Mouse (Mus musculus) hindbrain, embryonic 14.5 days (tissue): ENCODE data around the gene Tmpo. TPM values are rescaled to one million over a fixed set of nuclear protein-coding genes. Genes with fewer than 3 reads are reported as not detected.

Source experiments
- ATAC-seq: fragments of 200-750 bp; cut with Nextera tagmentation; 2 replicates; pipeline ENCODE4 v1.8.0; 2017; ENCODE audit warnings: moderate number of reproducible peaks, mild to moderate bottlenecking, moderate TSS enrichment, moderate library complexity; ENCODE audit not compliant: low FRiP score
- DNase-seq: peaks from one replicate; pipeline ENCODE4 v3.0.0-alpha.2; 2015; ENCODE audit warnings: low spot score
- H3K27ac ChIP-seq: fragments of 300-500 bp; sonication (generic); 2 replicates; pipeline ENCODE4 v1.5.1; 2014; ENCODE audit warnings: mild to moderate bottlenecking, moderate library complexity
- H3K27me3 ChIP-seq: fragments of 300-500 bp; sonication (generic); 2 replicates; pipeline ENCODE4 v1.6.1; 2014; ENCODE audit warnings: mild to moderate bottlenecking, low read length, mixed read lengths; ENCODE audit not compliant: control insufficient read depth, insufficient read depth
- H3K36me3 ChIP-seq: fragments of 300-500 bp; sonication (generic); replicated peaks from 2 replicates; pipeline ENCODE4 v1.6.1; 2014; ENCODE audit not compliant: control insufficient read depth, insufficient read depth
- H3K4me1 ChIP-seq: fragments of 300-500 bp; sonication (generic); replicated peaks from 2 replicates; pipeline ENCODE4 v1.6.1; 2014; ENCODE audit warnings: antibody characterized with exemption, low read length, mixed read lengths; ENCODE audit not compliant: control insufficient read depth, insufficient read depth
- H3K4me2 ChIP-seq: fragments of 300-500 bp; sonication (generic); replicated peaks from 2 replicates; pipeline ENCODE4 v1.6.1; 2014; ENCODE audit warnings: mild to moderate bottlenecking, moderate library complexity
- H3K4me3 ChIP-seq: fragments of 300-500 bp; sonication (generic); replicated peaks from 2 replicates; pipeline ENCODE4 v1.5.1; 2014; ENCODE audit warnings: mild to moderate bottlenecking, low read length
- H3K9ac ChIP-seq: fragments of 300-500 bp; sonication (generic); 2 replicates; pipeline ENCODE4 v1.6.1; 2014
- H3K9me3 ChIP-seq: fragments of 300-500 bp; sonication (generic); 2 replicates; pipeline ENCODE4 v1.6.1; 2016; ENCODE audit warnings: low read length; ENCODE audit not compliant: control insufficient read depth
- WGBS: fragments of 180-500 bp; shearing (Covaris S2); extraction: QIAGEN DNeasy Blood & Tissue Kit; methylation state at CpG from one replicate; pipeline ENCODE4 v1.1.7; 2014; 5-methylcytosine and 5-hydroxymethylcytosine counted together
- polyA plus RNA-seq: library from polyadenylated mRNA; unstranded; fragments of >200 nt; fragmentation: Nextera tagmentation; extraction: Ambion mirVana; gene quantifications from 2 replicates; pipeline ENCODE4 v1.2.1, GENCODE M21; 2014

Gene Tmpo
- 111 and 115 TPM in 2 replicates for polyA plus RNA-seq

GRCm38 (mm10) chr10:91180761-91181460 lies at the start of gene Tmpo:
Gene Tmpo (minus strand): TSS chr10:91181315.
- 13% methylated on average over 18 of the region's 18 CpGs for WGBS
- DNase-seq (peak; percentile 43), ATAC-seq (no peak; the same call in 1 of the 2 replicates)
- Histone ChIP-seq H3K27me3 (no peaks in the 10 kb centered on the region), H3K36me3 (no peaks in the 10 kb centered on the region), H3K4me3 (peak within 1 kb of the TSS; percentile 47), H3K9ac (peak within 1 kb of the TSS; percentile 67), H3K27ac (peak within 1 kb of the TSS; percentile 96), H3K4me2 (peak within 1 kb of the TSS; percentile 59), H3K4me1 (peaks cover 9% of the 10 kb centered on the region), H3K9me3 (no peaks in the 10 kb centered on the region)

DNA sequence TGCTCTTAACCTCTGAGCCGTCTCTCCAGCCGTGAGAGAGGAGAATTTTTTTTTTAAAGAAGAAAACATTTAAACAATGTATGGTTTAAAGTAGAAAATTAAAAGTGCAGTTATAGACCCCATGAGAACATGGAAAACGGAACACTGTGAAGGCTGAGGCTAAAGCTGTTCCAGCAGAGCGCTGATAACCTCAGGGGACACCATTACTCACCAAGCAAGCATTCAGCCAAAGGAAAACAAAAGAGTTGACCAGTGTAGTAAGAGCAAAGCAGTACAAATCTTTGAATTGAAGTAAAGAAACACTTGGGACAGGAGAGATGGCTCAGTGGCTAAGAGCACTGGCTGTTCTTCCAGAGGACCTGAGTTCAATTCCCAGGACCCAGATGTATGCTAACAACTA lies 49.3 kb upstream of the Tmpo start:
- H3K4me1 ChIP-seq: peaks cover 18% of the 10 kb centered on the region
- no peaks in the 10 kb centered on the region for H3K9me3 ChIP-seq
- H3K9ac ChIP-seq: no peak overlapping the region
- WGBS: 47% methylated on average over 4 of the region's 4 CpGs
- ATAC-seq (no peak), DNase-seq (no peak)
- H3K36me3 ChIP-seq: no peaks in the 10 kb centered on the region
- no peak overlapping the region for H3K4me2 ChIP-seq
- no peaks in the 10 kb centered on the region for H3K27me3 ChIP-seq
- H3K27ac ChIP-seq: peak overlapping the region; percentile 84; the same call in 1 of the 2 replicates
- no peak overlapping the region for H3K4me3 ChIP-seq

GRCm38 (mm10) chr10:91229518-91229961 lies 48.4 kb upstream of the Tmpo start:
- Histone ChIP-seq H3K4me3 (peak overlapping the region; percentile 4; the same call in 1 of the 2 replicates), H3K4me2 (peak overlapping the region; percentile 30), H3K36me3 (no peaks in the 10 kb centered on the region), H3K9ac (0 out of 2 replicates have a peak overlapping the region, but pooled peaks have one; percentile 29), H3K4me1 (peaks cover 18% of the 10 kb centered on the region), H3K9me3 (no peaks in the 10 kb centered on the region), H3K27me3 (no peaks in the 10 kb centered on the region), H3K27ac (peak overlapping the region; percentile 84)
- DNase-seq (peak; percentile 76), ATAC-seq (peak; percentile 85)
- 12% methylated on average over 7 of the region's 7 CpGs for WGBS

GRCm38 (mm10) chr10:91228924-91229517 lies 47.9 kb upstream of the Tmpo start:
- ATAC-seq: peak; percentile 31; the same call in 1 of the 2 replicates
- H3K4me2 ChIP-seq: peak overlapping the region; percentile 30
- peaks cover 18% of the 10 kb centered on the region for H3K4me1 ChIP-seq
- H3K36me3 ChIP-seq: no peaks in the 10 kb centered on the region
- no peaks in the 10 kb centered on the region for H3K9me3 ChIP-seq
- H3K9ac ChIP-seq: 0 out of 2 replicates have a peak overlapping the region, but pooled peaks have one; percentile 29
- DNase-seq: no peak
- WGBS: 59% methylated on average over 6 of the region's 6 CpGs
- peak overlapping the region; percentile 4; the same call in 1 of the 2 replicates for H3K4me3 ChIP-seq
- H3K27ac ChIP-seq: peak overlapping the region; percentile 84
- H3K27me3 ChIP-seq: no peaks in the 10 kb centered on the region

- WGBS: 54% methylated on average over 4 of the region's 4 CpGs
- H3K4me3 ChIP-seq: no peak overlapping the region
- DNase-seq (no peak), ATAC-seq (no peak)
- H3K9me3 ChIP-seq: no peaks in the 10 kb centered on the region
- no peaks in the 10 kb centered on the region for H3K36me3 ChIP-seq
- no peaks in the 10 kb centered on the region for H3K27me3 ChIP-seq
- peaks cover 18% of the 10 kb centered on the region for H3K4me1 ChIP-seq
- no peak overlapping the region for H3K27ac ChIP-seq
- H3K9ac ChIP-seq: no peak overlapping the region
- no peak overlapping the region for H3K4me2 ChIP-seq
Measured at GRCm38 (mm10) chr10:91227034-91227433, 45.9 kb upstream of the Tmpo start.

GRCm38 (mm10) chr10:91222398-91223236 lies 41.5 kb upstream of the Tmpo start:
- Histone ChIP-seq H3K4me3 (no peak overlapping the region), H3K27me3 (no peaks in the 10 kb centered on the region), H3K4me1 (0 out of 2 replicates have a peak, but pooled peaks cover 3% of the 10 kb centered on the region), H3K9ac (no peak overlapping the region), H3K36me3 (no peaks in the 10 kb centered on the region), H3K27ac (no peak overlapping the region), H3K9me3 (no peaks in the 10 kb centered on the region), H3K4me2 (no peak overlapping the region)
- ATAC-seq (no peak), DNase-seq (no peak)
- 77% methylated on average over 9 of the region's 9 CpGs for WGBS

DNA sequence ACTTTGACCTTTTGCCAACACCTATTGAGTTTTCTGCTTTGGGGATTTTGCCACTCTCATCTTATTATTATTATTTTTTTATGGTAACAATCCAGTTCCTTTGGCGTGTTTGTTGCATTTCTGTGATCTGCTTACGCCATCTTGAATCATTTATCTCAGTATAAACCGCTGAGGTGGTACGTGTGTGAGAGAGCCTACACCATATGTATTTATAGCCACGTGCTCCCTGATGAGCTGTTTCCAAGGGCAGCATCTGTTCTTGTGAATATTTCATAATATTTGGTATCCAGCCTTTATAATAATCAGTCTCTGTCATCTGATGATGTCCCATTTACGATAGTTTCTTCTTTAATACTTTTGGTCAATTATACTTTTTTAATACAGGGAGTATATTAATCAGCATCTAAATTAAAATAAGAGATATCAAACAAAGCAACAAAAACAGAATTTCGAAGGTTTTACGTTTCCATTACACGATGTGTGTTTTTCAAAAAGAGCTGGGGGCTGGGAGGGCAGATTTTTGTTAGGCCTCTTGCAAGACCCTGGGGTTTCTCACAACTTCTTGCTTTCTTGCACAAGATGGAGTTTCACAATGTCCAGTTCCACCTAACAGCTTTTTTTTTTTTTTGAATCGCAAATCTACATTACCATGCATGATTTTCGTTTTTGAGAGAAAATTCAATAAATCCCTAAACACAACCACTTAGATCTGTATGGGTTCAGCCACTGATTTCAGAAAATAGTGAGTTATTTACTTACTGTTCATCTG lies 28.0 kb upstream of the Tmpo start:
- H3K36me3 ChIP-seq: no peaks in the 10 kb centered on the region
- no peak overlapping the region for H3K9ac ChIP-seq
- 79% methylated on average over 11 of the region's 11 CpGs for WGBS
- no peak overlapping the region for H3K4me3 ChIP-seq
- H3K9me3 ChIP-seq: no peaks in the 10 kb centered on the region
- no peak for ATAC-seq
- no peak overlapping the region for H3K27ac ChIP-seq
- H3K4me1 ChIP-seq: no peaks in the 10 kb centered on the region
- DNase-seq: no peak
- no peak overlapping the region for H3K4me2 ChIP-seq
- no peaks in the 10 kb centered on the region for H3K27me3 ChIP-seq

- Histone ChIP-seq H3K27me3 (no peaks in the 10 kb centered on the region), H3K4me1 (no peaks in the 10 kb centered on the region), H3K9me3 (no peaks in the 10 kb centered on the region), H3K36me3 (no peaks in the 10 kb centered on the region), H3K4me2 (no peak overlapping the region), H3K9ac (no peak overlapping the region), H3K27ac (no peak overlapping the region), H3K4me3 (no peak overlapping the region)
- DNase-seq: no peak
- no peak for ATAC-seq
- 70% methylated on average over 9 of the region's 9 CpGs for WGBS
Measured at GRCm38 (mm10) chr10:91208461-91208860, 27.3 kb upstream of the Tmpo start.
